Mouse (Mus musculus): ENCODE measurements around the gene Tbl2. TPM values are rescaled to one million over a fixed set of nuclear protein-coding genes. Genes with fewer than 3 reads are reported as not detected.

The Tbl2 gene
- polyA plus RNA-seq (2017; shearing (Covaris generic)): 1 to 10 TPM; 5.2 to 5.4 TPM

- peak; percentile 86 for ATAC-seq
Measured at GRCm38 (mm10) chr5:135149053-135149819, at the start of gene Tbl2. Tbl2 (plus strand) TSS chr5:135149657.

DNA sequence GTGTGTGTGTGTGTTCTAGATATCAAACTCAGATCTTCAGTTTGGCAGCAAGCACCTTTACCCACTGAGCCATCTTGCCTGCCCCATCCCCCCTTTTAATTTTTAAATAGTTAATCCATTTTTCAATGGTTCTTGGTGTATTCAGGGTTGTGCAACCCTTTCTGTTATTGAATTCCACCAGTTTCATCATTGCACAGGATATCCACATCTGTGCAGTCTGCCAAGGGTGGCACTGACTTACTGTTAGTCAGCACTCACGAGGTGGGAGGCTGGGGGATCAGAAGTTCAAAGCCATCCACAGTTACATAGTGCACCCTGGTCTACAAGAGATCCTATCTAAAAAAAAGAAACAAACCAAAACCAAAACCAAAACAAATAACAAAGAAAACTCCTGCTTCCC is 48.5 kb upstream of the Tbl2 start:
- no peak for ATAC-seq

DNA sequence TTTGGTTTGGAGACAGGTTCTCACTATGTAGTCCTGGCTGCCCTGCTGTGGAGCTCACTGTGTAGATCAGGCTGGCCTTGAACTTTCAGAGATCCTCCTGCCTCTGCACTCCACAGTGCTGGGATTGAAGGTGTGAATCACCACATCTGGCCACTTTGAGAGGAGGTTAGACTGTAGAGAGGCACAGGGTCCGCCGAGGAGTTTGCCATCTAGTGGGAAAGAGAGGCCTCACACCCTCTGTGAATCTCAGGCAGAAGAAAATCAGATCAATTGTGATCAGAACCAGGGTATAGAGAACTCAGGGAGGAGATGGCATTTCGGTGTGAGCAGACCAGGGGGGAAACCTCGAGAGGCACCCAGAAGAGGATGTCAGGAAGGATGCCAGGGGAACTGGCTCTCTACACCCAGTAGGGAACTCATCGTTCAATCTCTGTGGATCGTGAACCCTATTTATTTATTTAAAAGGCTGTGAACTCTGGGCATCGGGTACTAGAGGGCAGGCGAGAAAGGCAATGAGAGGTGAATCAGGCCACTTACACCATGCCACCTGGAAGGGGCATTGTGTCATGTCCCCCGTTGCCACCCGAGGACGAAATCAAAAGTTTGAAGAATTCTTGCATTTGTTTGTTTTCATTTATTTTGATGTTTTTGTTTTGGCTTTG is 45.3 kb upstream of the Tbl2 start:
- no peak for ATAC-seq

GRCm38 (mm10) chr5:135106758-135107256 is 42.6 kb upstream of the Tbl2 start:
- ATAC-seq: peak; percentile 91

DNA sequence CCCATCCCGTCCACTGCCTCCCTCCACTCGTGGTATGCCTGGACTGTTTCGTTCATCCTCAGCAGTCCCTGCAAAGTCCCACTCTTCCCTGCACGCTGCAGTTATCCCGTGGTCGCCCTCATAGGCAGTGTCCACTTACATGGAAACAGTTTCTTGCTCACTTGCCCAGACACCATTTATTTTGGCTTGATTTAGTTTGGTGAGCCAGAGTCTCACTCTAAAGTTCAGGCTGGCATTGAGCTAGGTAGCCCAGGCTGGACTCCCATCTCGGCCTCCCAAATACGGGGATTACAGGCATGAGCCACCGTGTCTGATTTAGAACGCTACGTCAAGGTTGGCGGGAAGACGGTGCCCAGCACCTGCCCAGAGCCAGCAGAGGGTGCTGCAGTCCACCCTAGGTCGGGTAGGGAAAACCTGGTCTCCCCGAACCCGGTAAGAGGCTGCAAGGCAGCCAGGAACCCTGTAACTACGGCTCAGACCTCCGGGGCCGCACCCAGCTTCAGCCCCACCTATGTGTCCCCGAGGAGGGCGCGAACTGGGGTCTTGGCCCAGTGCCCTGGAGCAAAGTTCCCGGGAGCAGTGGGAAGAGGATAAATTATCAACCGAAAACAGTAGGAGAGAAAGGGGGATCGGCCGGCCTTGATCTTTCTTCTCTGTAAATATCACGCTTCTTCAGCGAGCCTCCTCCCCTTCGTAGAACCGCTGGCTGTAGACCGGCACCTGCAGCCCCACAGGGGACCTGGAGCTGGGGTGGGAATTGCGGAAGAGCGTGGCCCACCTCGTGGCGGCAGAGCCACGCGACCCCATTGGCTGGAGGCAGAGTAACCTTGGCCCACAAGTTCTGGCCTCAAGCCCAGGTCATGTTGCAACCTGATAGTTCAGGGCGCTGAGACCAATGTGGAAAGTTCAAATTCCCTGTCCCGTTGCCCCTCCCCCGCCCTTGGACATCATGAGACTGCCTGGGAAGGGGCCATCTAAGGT is 41.6 kb upstream of the Tbl2 start:
- peak; percentile 48 for ATAC-seq

DNA sequence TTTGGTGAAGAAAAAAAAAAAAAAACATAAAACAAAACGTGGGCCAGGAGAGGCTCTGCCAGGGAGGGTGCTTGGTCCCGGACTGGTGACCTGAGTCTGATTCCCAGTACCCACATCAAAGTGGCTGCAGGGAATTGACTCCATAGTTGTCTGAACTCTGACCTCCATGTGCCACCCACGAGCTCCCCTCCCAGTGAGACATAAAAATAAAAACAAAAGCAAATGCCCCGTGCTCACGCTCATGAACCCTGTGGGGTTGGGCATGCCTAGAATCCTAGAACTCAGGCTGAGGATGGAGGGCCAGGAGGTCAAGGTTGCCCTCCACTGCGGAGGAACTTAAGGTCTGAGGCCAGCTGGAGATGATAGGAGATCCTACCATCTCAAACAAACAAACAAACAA is 40.4 kb upstream of the Tbl2 start:
- ATAC-seq: no peak

DNA sequence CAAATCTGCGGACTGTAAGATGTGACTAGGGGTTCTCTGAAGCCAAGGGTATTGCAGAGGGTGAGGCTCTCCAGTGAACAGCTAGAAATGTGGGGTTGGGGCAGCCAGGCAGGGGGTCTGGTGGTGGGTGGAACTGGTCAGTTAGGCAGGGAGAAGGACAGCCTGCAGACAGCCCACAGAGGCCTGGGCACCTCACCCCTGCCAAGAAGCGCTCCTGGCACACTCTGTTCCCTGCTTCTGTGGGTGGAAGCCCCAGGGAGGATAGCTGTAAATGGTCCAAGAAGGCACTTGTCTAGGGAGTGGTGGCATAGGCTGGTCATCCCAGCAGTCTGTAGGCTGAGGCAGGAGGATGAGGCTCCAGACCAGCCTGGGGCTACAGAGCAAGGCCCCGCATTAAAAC is 40.0 kb upstream of the Tbl2 start:
- no peak for ATAC-seq

DNA sequence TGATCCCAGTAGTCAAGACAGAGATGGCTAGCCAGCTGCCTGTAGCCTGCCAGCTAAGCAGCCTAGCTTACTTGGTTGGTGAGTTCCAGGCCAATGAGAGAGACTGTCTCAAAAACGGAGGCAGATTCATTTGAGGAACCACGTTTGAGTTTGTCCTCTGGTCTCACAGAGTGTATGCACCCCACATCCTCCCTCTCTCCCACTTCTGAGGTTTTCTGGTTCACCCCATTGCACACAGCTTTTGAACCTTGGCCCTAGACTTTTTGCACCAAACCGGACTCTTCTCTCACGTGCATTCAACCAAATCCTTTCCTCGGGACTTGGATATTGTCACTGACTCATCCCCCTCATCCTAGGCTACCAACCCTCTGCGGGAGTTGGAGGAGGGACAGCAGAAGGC is 39.5 kb upstream of the Tbl2 start:
- ATAC-seq: no peak

DNA sequence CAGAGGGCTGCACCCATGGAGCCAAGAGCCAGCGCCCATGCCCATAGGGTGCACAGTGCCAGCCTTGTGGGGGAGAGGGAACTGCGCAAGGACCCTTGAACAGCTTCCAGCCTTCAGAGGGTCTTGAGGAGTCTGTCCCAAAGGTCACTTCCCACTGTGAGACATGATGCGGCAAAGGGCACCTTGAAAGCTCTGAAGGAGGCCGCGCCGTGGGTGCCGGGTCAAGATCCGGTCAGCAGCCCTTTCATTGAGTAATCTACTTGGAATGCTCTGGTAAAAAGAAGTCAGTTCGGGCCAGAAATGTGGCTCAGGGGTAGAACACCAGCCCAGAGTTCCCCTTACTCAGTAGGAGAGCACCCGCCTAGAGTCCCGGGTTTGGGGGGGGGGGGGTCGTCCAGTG is 35.7 kb upstream of the Tbl2 start:
- ATAC-seq: no peak

GRCm38 (mm10) chr5:135115241-135115640 is 34.2 kb upstream of the Tbl2 start:
- ATAC-seq: peak; percentile 97

DNA sequence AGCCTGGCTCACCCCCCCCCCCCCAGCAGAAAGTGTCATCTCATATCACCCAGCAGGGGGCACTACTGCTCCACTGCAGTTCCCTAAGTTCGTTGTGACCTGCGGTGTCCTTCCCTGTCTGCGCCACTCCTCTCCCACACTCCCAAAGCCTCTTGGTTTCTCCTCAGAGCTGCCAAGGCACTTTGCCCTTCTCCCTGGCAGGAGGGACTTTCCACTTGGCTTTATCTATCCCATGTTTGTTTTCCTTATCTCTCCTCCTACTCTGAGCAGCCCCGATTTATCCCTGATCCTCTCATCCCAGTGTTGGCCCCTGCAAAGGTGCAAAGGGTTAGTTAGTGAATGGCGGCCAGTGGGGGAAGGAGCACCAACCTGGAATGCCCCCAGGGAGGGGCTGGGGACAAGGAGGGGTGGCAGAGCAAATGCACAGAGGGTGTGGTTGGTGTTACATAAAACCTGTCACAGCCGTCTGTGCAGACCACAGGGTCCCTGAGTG is 30.8 kb upstream of the Tbl2 start:
- ATAC-seq: no peak

DNA sequence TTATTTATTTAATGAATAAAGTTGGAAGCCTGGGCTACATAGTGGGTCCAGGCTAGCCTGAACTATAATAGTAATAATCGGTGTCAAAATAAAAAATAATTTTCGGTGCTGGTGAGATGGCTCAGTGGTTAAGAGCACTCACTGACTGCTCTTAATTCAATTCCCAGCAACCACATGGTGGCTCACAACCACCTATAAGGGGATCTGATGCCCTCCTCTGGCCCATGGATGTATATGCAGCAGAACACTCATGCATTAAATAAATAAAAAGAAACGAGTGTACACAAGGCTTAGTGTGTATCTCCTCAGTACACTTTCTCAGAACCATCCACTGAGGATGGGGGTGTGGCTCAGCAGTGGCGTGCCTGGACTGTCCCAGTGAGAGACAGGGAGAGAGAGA is 28.7 kb upstream of the Tbl2 start:
- ATAC-seq: no peak

GRCm38 (mm10) chr5:135126121-135126520 is 23.3 kb upstream of the Tbl2 start:
- ATAC-seq: no peak

GRCm38 (mm10) chr5:135127669-135128068 is 21.8 kb upstream of the Tbl2 start:
- ATAC-seq: no peak

DNA sequence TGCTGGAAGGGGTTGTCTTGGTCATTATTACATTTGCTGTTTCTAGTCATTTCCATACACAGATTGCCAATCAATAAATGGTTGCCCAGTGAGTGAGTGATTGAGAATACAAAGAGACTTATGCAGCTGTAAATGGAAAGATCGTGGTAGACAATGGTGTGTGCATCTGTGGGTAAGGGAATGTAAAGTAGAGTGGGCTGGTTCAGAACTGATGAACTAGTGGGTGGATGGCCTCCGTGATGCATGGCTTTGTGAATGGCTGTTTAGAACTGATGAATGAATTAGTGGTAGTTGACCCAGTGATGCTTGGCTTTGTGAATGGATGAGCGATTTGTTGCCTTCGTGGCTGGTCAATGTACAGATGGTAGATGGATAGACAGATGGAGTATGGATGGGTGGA is 19.7 kb upstream of the Tbl2 start:
- ATAC-seq: no peak

DNA sequence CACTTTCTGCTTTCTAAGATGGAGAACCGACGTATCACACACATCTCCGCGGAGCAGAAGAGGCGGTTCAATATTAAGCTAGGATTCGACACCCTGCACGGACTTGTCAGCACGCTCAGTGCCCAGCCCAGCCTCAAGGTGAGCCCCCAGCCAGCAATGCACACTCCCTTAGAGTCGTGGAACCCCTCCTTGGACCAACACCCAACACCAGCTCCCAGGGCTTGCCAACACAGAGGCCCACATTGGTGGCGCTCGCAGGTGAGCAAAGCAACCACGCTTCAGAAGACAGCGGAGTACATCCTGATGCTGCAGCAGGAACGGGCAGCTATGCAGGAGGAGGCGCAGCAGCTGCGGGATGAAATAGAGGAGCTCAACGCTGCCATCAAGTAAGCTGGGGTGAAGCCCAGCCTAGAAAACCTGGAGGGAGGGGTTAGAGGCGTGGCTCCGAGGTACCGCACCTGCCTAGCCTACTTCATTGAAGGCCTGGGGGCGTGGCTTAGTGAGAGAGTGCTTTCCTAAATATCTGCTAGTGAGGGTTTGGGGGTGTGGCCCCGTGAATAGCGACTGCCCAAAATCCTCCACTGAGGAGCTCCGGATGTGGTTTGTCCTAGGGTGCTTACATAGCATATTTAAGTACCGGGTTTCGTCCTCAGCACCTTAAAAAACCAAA is 15.6 kb upstream of the Tbl2 start:
- ATAC-seq: peak; percentile 88

DNA sequence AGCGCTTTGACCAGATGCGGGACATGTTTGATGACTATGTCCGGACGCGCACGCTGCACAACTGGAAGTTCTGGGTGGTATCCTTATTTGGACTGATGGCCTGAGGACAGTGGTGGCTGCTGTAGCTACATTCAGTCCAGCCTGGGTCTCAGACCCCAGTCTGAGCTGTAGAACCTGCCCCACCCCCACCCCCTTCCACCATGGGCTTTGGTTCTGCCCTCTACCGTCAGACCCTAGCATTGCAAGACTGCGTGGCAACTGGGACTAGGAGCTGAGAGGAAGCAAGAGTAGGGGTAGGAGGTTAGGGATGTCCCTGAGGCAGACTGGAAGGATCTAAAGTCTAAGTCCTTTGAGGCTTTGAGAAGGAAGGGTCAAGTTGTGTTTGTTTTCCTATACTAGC is 14.9 kb upstream of the Tbl2 start:
- ATAC-seq: no peak

GRCm38 (mm10) chr5:135139881-135140280 is 9.6 kb upstream of the Tbl2 start:
- ATAC-seq: no peak

DNA sequence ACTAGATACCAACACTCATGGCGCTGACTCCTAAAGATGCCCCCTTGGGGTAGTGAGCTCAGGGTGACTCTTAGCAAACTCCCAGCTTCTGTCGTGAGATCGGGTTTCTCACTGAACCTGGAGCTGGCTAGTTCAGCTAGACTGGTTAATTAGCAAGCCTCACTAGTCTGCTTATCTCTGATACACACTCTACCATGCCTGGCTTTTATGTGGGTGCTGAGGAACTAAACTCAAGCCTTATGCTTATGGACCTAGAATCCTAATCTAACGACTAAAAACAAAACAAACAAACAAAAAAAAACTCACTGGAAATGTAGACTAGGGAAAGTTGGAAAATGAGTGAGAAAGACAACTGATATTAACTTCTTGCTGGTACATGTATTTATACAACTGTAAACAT is 5.0 kb upstream of the Tbl2 start:
- no peak for ATAC-seq

- no peak for ATAC-seq
Measured at GRCm38 (mm10) chr5:135145532-135145931, 3.9 kb upstream of the Tbl2 start.

DNA sequence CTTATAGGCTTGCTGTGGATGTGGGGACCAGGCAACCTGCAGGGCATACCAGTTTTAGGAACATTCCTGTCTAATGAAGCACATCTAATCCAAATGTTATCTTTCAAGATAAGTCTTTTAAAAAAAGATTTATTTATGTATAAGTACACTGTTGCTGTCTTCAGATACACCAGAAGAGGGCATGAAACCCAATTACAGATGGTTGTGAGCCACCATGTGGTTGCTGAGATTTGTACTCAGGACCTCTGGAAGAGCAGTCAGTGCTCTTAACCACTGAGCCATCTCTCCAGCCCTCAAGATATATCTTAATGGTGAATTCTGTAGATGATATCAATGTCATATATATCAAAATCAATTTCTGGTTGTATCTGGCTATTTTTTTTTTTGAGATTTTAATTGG is 3.5 kb upstream of the Tbl2 start:
- no peak for ATAC-seq

GRCm38 (mm10) chr5:135148715-135149052 is 773 bp upstream of the Tbl2 start:
- no peak for ATAC-seq

Measured in activated CD4-positive, CD25-positive, alpha-beta regulatory T cell, adult 4 months (primary cell).